Mouse (Mus musculus) retina, postnatal 7 days (tissue): Measurements from ENCODE around the gene Nuf2.
A peak's percentile ranks its signal among the peaks of the same experiment; 100 is the strongest.
"Not testable (repeated sequence)": the region's sequence is repeated elsewhere in the genome, so short reads cannot be mapped to it uniquely, and the experiment has no call there.

Source experiments
- DNase-seq: peaks from one replicate; pipeline ENCODE4 v3.0.0-alpha.2; 2012; ENCODE audit warnings: low read depth, low spot score

Nuf2 gene

GRCm38 (mm10) chr1:169530876-169531701, at the start of gene Nuf2:
Nuf2 (minus strand) TSS chr1:169531464.
- DNase-seq, result peak; percentile 99

- no peak for DNase-seq
Measured at GRCm38 (mm10) chr1:169579572-169579971, 48.3 kb upstream of the Nuf2 start.

GRCm38 (mm10) chr1:169574136-169574535, 42.9 kb upstream of the Nuf2 start:
- DNase-seq, result no peak

- no peak for DNase-seq
Measured at GRCm38 (mm10) chr1:169555621-169556020, 24.4 kb upstream of the Nuf2 start.

- no peak for DNase-seq
Measured at GRCm38 (mm10) chr1:169555019-169555418, 23.8 kb upstream of the Nuf2 start.

GRCm38 (mm10) chr1:169553446-169553845, 22.2 kb upstream of the Nuf2 start:
- DNase-seq, result no peak

GRCm38 (mm10) chr1:169540415-169540814, 9.2 kb upstream of the Nuf2 start:
- DNase-seq, result no peak

- DNase-seq, result peak; percentile 44
Measured at GRCm38 (mm10) chr1:169531702-169532535, 655 bp upstream of the Nuf2 start.

GRCm38 (mm10) chr1:169529996-169530518, 1.2 kb downstream of the Nuf2 start:
- DNase-seq, result no peak

GRCm38 (mm10) chr1:169526006-169526680, 5.1 kb downstream of the Nuf2 start:
- DNase-seq, result no peak

- no peak for DNase-seq
Measured at GRCm38 (mm10) chr1:169519337-169519736, 11.9 kb downstream of the Nuf2 start.

GRCm38 (mm10) chr1:169517899-169518517, 13.3 kb downstream of the Nuf2 start:
- DNase-seq, result not testable (repeated sequence)

GRCm38 (mm10) chr1:169517376-169517892, 13.8 kb downstream of the Nuf2 start:
- no peak for DNase-seq

GRCm38 (mm10) chr1:169506354-169506753, 24.9 kb downstream of the Nuf2 start:
- DNase-seq, result no peak

- DNase-seq, result no peak
Measured at GRCm38 (mm10) chr1:169502876-169503275, 28.4 kb downstream of the Nuf2 start.

GRCm38 (mm10) chr1:169495621-169496020, 35.6 kb downstream of the Nuf2 start:
- DNase-seq, result peak; percentile 34

- no peak for DNase-seq
Measured at GRCm38 (mm10) chr1:169491561-169491960, 39.7 kb downstream of the Nuf2 start.

- no peak for DNase-seq
Measured at GRCm38 (mm10) chr1:169485408-169485885, 45.8 kb downstream of the Nuf2 start.

GRCm38 (mm10) chr1:169484565-169484964, 46.7 kb downstream of the Nuf2 start:
- no peak for DNase-seq

GRCm38 (mm10) chr1:169482596-169483335, 48.5 kb downstream of the Nuf2 start:
- no peak for DNase-seq
